Mouse (Mus musculus): ENCODE data around the gene Bend5.

Gene Bend5

DNA sequence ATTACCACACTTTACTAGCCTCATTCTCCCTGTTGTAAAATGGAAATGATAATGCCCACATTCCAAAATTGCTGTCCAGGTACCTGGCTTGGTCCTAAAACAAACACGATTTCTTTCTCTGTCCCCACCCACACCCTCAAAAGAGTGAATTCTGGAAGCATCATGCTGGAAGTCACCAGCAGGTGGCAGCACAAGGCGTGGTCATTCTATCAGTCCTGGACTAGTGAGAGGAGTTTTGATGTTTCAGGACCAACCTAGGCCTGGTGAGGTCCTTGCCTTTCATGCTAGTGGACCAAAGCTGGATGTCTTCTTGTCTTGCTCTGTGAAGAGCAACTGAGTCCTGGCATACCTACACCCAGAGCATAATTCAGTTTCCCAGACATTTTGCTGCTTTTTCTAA is 81.1 kb downstream of the Bend5 start:
- 1% methylated on average over 2 of the region's 2 CpGs for WGBS

DNA sequence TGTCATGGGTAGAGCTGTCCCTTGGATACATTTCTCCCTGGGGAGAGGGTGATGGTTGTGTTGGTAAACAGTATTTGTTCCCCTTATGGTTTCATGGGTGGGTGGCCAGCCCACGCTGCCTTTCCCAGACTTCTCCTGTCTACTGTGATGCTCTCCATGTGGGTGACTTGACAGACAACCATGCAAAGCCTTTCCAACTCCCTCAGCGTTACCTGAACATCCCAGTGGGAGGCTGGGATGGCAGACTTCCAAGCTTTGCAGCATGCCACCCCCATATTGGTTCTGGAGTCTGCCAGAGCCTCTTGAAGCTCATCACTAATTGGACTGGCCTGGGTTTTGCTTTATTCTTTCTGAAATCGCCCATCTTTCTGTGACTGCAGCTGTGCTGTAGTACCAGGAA is 83.9 kb downstream of the Bend5 start:
- 47% methylated on average over 3 of the region's 3 CpGs for WGBS

DNA sequence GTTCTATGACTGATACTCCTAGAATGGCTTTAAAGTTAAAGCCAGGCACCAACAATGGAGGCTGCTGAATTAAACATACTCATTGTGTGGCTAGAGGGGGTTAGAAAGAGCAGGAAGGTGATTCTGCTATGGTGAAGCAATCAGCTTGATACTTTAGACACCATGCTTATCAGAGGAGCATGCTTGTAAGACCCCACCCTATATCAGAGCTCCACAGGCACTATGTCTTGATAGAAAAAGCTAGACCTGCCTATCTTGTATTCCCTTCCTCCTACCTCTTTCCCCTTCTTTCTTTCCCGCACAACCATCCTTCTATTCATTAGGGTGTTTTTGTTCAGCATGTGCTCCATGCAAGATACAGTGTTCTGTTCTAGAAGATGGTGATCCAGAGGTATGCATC is 86.6 kb downstream of the Bend5 start:
- 88% methylated on average over 1 of the region's 1 CpGs for WGBS

DNA sequence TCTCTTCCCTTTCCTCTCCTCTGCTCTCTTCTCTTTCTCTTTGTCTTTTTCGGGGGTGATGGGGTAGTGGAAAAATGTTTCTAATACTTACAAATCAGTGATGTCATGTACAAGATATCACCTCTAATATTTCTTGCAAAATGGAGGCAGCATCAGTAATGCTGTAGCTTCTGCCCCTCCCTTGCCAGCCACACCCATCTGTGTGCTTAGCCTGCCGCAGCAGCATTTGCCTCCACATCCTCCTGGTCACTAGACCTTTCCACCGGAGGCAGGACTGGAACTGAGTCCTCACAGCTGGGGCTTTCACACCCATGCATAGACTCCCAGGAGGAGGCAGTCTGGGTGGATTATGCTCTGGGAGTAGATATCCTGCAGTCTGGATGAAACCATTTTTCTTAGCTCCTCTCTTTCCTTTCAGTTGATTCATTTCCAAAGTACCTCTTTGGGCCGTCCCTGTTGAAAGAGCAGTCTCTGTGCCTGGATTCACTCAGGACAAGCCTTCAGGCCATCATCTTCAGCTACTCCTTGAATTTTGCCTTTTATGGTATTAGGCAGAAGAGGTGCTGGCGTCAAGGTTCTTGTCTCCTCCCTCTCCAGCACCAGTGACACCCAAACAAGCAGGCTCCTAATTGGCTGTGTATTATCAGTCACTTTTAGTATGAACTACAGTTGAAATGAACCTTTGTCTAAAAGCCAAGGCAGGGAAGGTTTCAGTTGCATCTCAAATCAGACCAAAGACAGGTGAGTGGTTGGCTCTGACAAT is 88.3 kb downstream of the Bend5 start:
- WGBS = 85% methylated on average over 5 of the region's 5 CpGs

DNA sequence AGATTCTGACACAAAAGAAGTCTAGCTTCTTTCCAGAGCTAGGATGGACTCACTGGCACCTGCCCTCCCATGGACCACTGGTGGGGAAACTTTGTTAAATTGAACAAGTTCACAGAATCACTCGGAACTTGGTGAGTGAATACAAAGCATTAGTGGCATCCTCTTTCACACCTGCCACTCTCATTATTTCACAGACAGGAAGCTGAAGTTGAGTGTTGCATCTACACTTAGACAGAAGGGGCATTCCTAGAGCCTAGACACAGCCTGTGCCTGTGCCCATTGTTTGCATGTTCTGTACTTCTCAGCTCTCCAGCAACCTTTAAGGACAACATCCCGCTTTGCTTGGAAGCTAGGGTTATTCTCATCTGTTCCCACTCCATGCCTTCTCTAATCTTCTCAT is 90.1 kb downstream of the Bend5 start:
- WGBS = 61% methylated on average over 2 of the region's 2 CpGs

Measured in cerebral cortex, adult 2 months (tissue).